Mouse (Mus musculus): ENCODE measurements around the gene Pcif1.

DNA sequence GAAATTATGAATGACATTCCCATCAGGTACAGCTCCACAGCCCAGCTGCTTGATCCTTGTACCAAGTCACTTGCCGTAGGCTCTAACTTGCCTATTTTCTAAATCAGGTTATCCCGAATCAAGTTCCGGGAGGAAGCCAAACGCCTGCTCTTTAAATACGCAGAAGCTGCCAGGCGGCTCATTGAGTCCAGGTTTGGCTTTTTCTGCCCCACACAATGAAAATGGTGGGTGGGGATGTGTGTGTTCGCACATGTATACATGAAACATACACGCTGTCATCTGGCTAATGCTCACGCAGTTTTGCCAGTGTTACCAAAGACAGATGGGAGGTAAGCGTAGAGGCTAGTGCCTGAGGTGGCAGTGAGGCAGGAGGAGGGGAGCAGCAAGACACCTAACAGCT, 7.5 kb downstream of the Pcif1 start:
- TF ChIP-seq CTCF (IDR thresholded peaks at IDR 0.05; ENCODE audit: borderline replicate concordance, insufficient read depth, low read length) (no peak), POLR2A (IDR thresholded peaks at IDR 0.05; ENCODE audit: low read depth, low read length) (no peak)
